Mouse (Mus musculus) ES-E14 (cell line): ENCODE results near the gene Dnajc22. TPM values are rescaled to one million over a fixed set of nuclear protein-coding genes. Genes with fewer than 3 reads are reported as not detected.
A peak's percentile ranks its signal among the peaks of the same experiment; 100 is the strongest.

Experiments used
- DNase-seq: peaks from one replicate; pipeline ENCODE4 v3.0.0-alpha.2; 2013; ENCODE audit warnings: low read depth, low spot score
- H3K27ac ChIP-seq: 2 replicates; pipeline ENCODE4 v1.5.1; 2012; ENCODE audit warnings: low read depth, mild to moderate bottlenecking, low read length, moderate library complexity, mixed read lengths; ENCODE audit not compliant: poor library complexity, insufficient read depth, severe bottlenecking
- H3K36me3 ChIP-seq: 2 replicates; pipeline ENCODE4 v1.6.1; 2012; ENCODE audit warnings: mild to moderate bottlenecking, low read length, moderate library complexity, mixed read lengths; ENCODE audit not compliant: control insufficient read depth, poor library complexity, insufficient read depth, severe bottlenecking
- H3K4me1 ChIP-seq, 2 experiments: fragments of 150-350 bp in 1 of 2; sonication (generic) in 1 of 2; 2 replicates each; pipeline ENCODE4 v1.6.1; 2012; ENCODE audit warnings: low read length in 2 of 2, mild to moderate bottlenecking in 1 of 2, mixed read lengths in 1 of 2; ENCODE audit not compliant: control insufficient read depth in 2 of 2, insufficient read depth in 2 of 2, poor library complexity in 1 of 2
- H3K4me3 ChIP-seq, 2 experiments: fragments of 150-350 bp in 1 of 2; sonication (generic) in 1 of 2; 2 replicates each; pipeline ENCODE4 v1.5.1; 2012; ENCODE audit warnings: low read length in 2 of 2, low read depth in 1 of 2, mild to moderate bottlenecking in 1 of 2, mixed read lengths in 1 of 2; ENCODE audit not compliant: insufficient read depth in 1 of 2, poor library complexity in 1 of 2, severe bottlenecking in 1 of 2
- H3K9ac ChIP-seq: 2 replicates; pipeline ENCODE4 v1.6.1; 2012; ENCODE audit warnings: low read depth, mild to moderate bottlenecking, low read length, mixed read lengths; ENCODE audit not compliant: poor library complexity, insufficient read depth, severe bottlenecking
- H3K9me3 ChIP-seq: fragments of 150-350 bp; sonication (generic); 2 replicates; pipeline ENCODE4 v1.6.1; 2012; ENCODE audit warnings: low read depth, mild to moderate bottlenecking, low read length; ENCODE audit not compliant: control insufficient read depth, insufficient read depth
- CHD2 ChIP-seq: IDR thresholded peaks from 2 replicates; pipeline ENCODE4 v1.6.1; 2014; ENCODE audit warnings: mild to moderate bottlenecking, low read depth, low read length, inconsistent platforms
- HCFC1 ChIP-seq: IDR thresholded peaks from 2 replicates; pipeline ENCODE4 v1.6.1; 2012; ENCODE audit warnings: low read length, inconsistent platforms, borderline replicate concordance; ENCODE audit not compliant: insufficient read depth
- MAFK ChIP-seq: IDR thresholded peaks from 2 replicates; pipeline ENCODE4 v1.6.1; 2014; ENCODE audit warnings: mild to moderate bottlenecking, low read depth, low read length, inconsistent platforms; ENCODE audit not compliant: insufficient read depth
- ZC3H11A ChIP-seq: IDR thresholded peaks from 2 replicates; pipeline ENCODE4 v1.6.1; 2012; ENCODE audit warnings: low read depth, mild to moderate bottlenecking, inconsistent platforms, low read length, borderline replicate concordance
- ZNF384 ChIP-seq: IDR thresholded peaks from 2 replicates; pipeline ENCODE4 v1.6.1; 2012; ENCODE audit warnings: low read depth, low read length, inconsistent platforms
- in situ Hi-C, 2 experiments: fragments of 600-800 bp; cut with MboI; formaldehyde crosslinking; loops; one replicate each; pipeline ENCODE4 v1.15.1; 2025; ENCODE audit warnings: low sequenced_read_pairs in 2 of 2, inconsistent platforms in 1 of 2; ENCODE audit not compliant: unreplicated experiment in 2 of 2
- total RNA-seq: library from RNA; depleted of rRNA; stranded (reverse); fragments of 300-350 nt; gene quantifications from 2 replicates; pipeline ENCODE4 v1.2.3, GENCODE M21; 2012

Gene Dnajc22
- total RNA-seq, 1 experiment = 8.6 TPM

GRCm38 (mm10) chr15:99113396-99113975, 20.5 kb downstream of the Dnajc22 start:
- 0 out of 4 replicates have a peak, but pooled peaks cover 2 to 4% of the 10 kb centered on the region in 2 experiments for H3K4me1 ChIP-seq
- H3K27ac ChIP-seq = peak overlapping the region; percentile 53; the same call in 1 of the 2 replicates
- TF ChIP-seq ZNF384 (no peak), ZC3H11A (no peak), MAFK (no peak), CHD2 (no peak), HCFC1 (no peak)
- DNase-seq = no peak
- in situ Hi-C loops = no loop called here
- no peaks in the 10 kb centered on the region for H3K9me3 ChIP-seq
- peak overlapping the region; percentile 79 for H3K9ac ChIP-seq
- H3K4me3 ChIP-seq = peak overlapping the region; percentile 31 to 50
- no peaks in the 10 kb centered on the region for H3K36me3 ChIP-seq

- Histone ChIP-seq H3K4me1 (0 out of 4 replicates have a peak, but pooled peaks cover 2 to 4% of the 10 kb centered on the region in 2 experiments), H3K27ac (peak overlapping the region; percentile 55; the same call in 1 of the 2 replicates), H3K4me3 (no peak overlapping the region), H3K9me3 (no peaks in the 10 kb centered on the region), H3K9ac (peak overlapping the region; percentile 1; the same call in 1 of the 2 replicates), H3K36me3 (no peaks in the 10 kb centered on the region)
- TF ChIP-seq HCFC1 (no peak), ZNF384 (no peak), CHD2 (no peak), MAFK (no peak)
- in situ Hi-C loops = no loop called here
- no peak for DNase-seq
Observed at GRCm38 (mm10) chr15:99114312-99115064, 21.5 kb downstream of the Dnajc22 start.

- Histone ChIP-seq H3K9me3 (no peaks in the 10 kb centered on the region), H3K9ac (no peak overlapping the region), H3K4me1 (0 out of 4 replicates have a peak, but pooled peaks cover 2 to 4% of the 10 kb centered on the region in 2 experiments), H3K4me3 (no peak overlapping the region), H3K36me3 (no peaks in the 10 kb centered on the region), H3K27ac (peak overlapping the region; percentile 55; the same call in 1 of the 2 replicates)
- DNase-seq = no peak
- no peak for TF ChIP-seq HCFC1
- in situ Hi-C loops = no loop called here
Observed at GRCm38 (mm10) chr15:99115065-99115423, 22.1 kb downstream of the Dnajc22 start.

GRCm38 (mm10) chr15:99116539-99116938, 23.6 kb downstream of the Dnajc22 start:
- Histone ChIP-seq H3K36me3 (no peaks in the 10 kb centered on the region), H3K27ac (no peak overlapping the region), H3K4me3 (no peak overlapping the region), H3K9me3 (no peaks in the 10 kb centered on the region), H3K4me1 (peaks cover 0 to 2% of the 10 kb centered on the region in 2 experiments; a peak in 1 of 4 replicates), H3K9ac (no peak overlapping the region)
- DNase-seq = no peak
- TF ChIP-seq CHD2 (no peak), ZNF384 (no peak), MAFK (no peak), HCFC1 (no peak), ZC3H11A (no peak)
- in situ Hi-C loops = no loop called here
